ENCODE assay signal across 21 mouse cellular contexts in genomic region chr1:167739286-167739685, GRCm38 (mm10). TPM values are rescaled to one million over a fixed set of nuclear protein-coding genes. Genes with fewer than 3 reads are reported as not detected.
"Had no signal": no experiment of that assay in that cellular context is flagged by ENCODE, and none has a peak within 500 bp of the region (broad histone marks: within the 10 kb centered on the region; RNA-seq: fewer than 3 reads in every experiment).

No protein-coding gene starts in this region.

- H3K4me1 ChIP-seq: neural tube, embryonic 15.5 days had no signal

- H3K4me3 ChIP-seq: midbrain, embryonic 10.5 days; midbrain, embryonic 12.5 days; myocyte; neural tube, embryonic 13.5 days; neural tube, embryonic 15.5 days had no signal

- ATAC-seq: midbrain, embryonic 16.5 days had no signal

- H3K9me3 ChIP-seq: midbrain, embryonic 10.5 days; midbrain, embryonic 12.5 days; neural tube, embryonic 13.5 days; neural tube, embryonic 15.5 days had no signal

- H3K36me3 ChIP-seq: midbrain, embryonic 10.5 days; midbrain, embryonic 12.5 days; neural tube, embryonic 13.5 days; neural tube, embryonic 15.5 days had no signal

- H3K27ac ChIP-seq: midbrain, embryonic 10.5 days; midbrain, embryonic 12.5 days; neural tube, embryonic 13.5 days; neural tube, embryonic 15.5 days had no signal

- H3K9ac ChIP-seq: lung, embryonic 14.5 days; midbrain, embryonic 12.5 days; neural tube, embryonic 13.5 days; neural tube, embryonic 15.5 days had no signal

- H3K4me2 ChIP-seq: lung, embryonic 14.5 days; midbrain, embryonic 12.5 days; neural tube, embryonic 13.5 days; neural tube, embryonic 15.5 days had no signal

- DNase-seq: lung, embryonic 14.5 days; lung, postnatal 10 days; lung, postnatal 4 days; midbrain, embryonic 14.5 days; retina, postnatal 1 day; right cerebral cortex, adult 18-20 months; right cerebral cortex, postnatal 25 days; right cerebral cortex, postnatal 4 days; spleen, adult 18-20 months; thymus, adult 18-20 months; thymus, postnatal 14 days; thymus, postnatal 36 days had no signal

RNA-seq across cellular contexts. Expression of gene Lmx1a, which starts 50.2 kb away (rescaled TPM):
- total RNA-seq: megakaryocyte, adult 5-6 weeks; megakaryocyte-erythroid progenitor cell, adult 5-6 weeks had no signal
- polyA plus RNA-seq: lung, embryonic 14.5 days; lung, embryonic 16.5 days; myocyte had no signal
